In genomic region chr2:62368349-62369053, GRCm38 (mm10) we compare ENCODE assay signal across 18 mouse cellular contexts. TPM values are rescaled to one million over a fixed set of nuclear protein-coding genes. Genes with fewer than 3 reads are reported as not detected.
DNase-seq lines count a peak whose midpoint lies in the region; TF ChIP-seq lines count a peak whose summit lies in the region.
"Had no signal": no experiment of that assay in that cellular context is flagged by ENCODE, and none has a peak within 500 bp of the region (broad histone marks: within the 10 kb centered on the region; RNA-seq: fewer than 3 reads in every experiment).

No protein-coding gene starts in this region.

- H3K27ac ChIP-seq in left cerebral cortex, adult 2 months, result no peak overlapping the region
- H3K27ac ChIP-seq: embryonic facial prominence, embryonic 10.5 days; forebrain, embryonic 13.5 days; gastrocnemius, adult 2 months; liver, embryonic 14.5 days; lung, embryonic 15.5 days; midbrain, embryonic 12.5 days; neural tube, embryonic 13.5 days had no signal

- TF ChIP-seq CTCF in left cerebral cortex, adult 2 months (IDR thresholded peaks at IDR 0.05), result no peak

- intact Hi-C loops in left cerebral cortex, postnatal 4 days (cut with DNase I), result no loop called here
- intact Hi-C loops in left cerebral cortex, adult 2 months (cut with DNase I), result no loop called here

- peak; percentile 8 for DNase-seq in cerebellum, adult 9-10 months
- no peak for DNase-seq in cerebellum, adult 11-12 months
- DNase-seq in left cerebral cortex, postnatal 4 days, result peak; percentile 38
- DNase-seq in left cerebral cortex, adult 2 months (ENCODE audit: extremely low spot score in 1 of 2, low spot score in 2 of 2), result no peak
- DNase-seq in cerebellum, postnatal 36 days, result peak; percentile 31 to 37
- no peak for DNase-seq in thymus, postnatal 14 days
- DNase-seq in natural killer cell, adult 2 months (ENCODE audit: low spot score in 2 of 2), result no peak
- DNase-seq: adrenal gland, postnatal 10 days; gastrocnemius, adult 2 months; heart, postnatal 10 days; kidney, postnatal 36 days; thymus, postnatal 25 days had no signal

- no peak overlapping the region for H3K4me3 ChIP-seq in left cerebral cortex, adult 2 months
- H3K4me3 ChIP-seq: embryonic facial prominence, embryonic 10.5 days; forebrain, embryonic 13.5 days; gastrocnemius, adult 2 months; lung, embryonic 15.5 days; midbrain, embryonic 12.5 days; neural tube, embryonic 13.5 days had no signal

RNA-seq across cellular contexts. Expression of gene Dpp4, which starts 43.5 kb away (rescaled TPM):
- total RNA-seq in left cerebral cortex, postnatal 4 days (2021), result 1 to 10 TPM; 2.4 to 3.7 TPM
- 1 to 10 TPM; 1.4 to 4.6 TPM for total RNA-seq in left cerebral cortex, adult 2 months (2021)

Comparison
In these comparisons a context has a peak if more than half of its experiments do, and no peak if none do; other contexts are left out.
1. DNase-seq: peak in cerebellum, adult 9-10 months (single experiment), left cerebral cortex, postnatal 4 days (single experiment) and cerebellum, postnatal 36 days (2 of 2); none in cerebellum, adult 11-12 months (single experiment), left cerebral cortex, adult 2 months (0 of 2), thymus, postnatal 14 days (single experiment) and natural killer cell, adult 2 months (0 of 2).